Comparison of ENCODE assay signal across 9 mouse cellular contexts in genomic region chr11:100617480-100617879, GRCm38 (mm10). TPM values are rescaled to one million over a fixed set of nuclear protein-coding genes. Genes with fewer than 3 reads are reported as not detected.
DNase-seq lines count a peak whose midpoint lies in the region; ATAC-seq and TF ChIP-seq lines count a peak whose summit lies in the region.
"Had no signal": no experiment of that assay in that cellular context is flagged by ENCODE, and none has a peak within 500 bp of the region (broad histone marks: within the 10 kb centered on the region; RNA-seq: fewer than 3 reads in every experiment).

No protein-coding gene starts in this region.

- WGBS in midbrain, embryonic 12.5 days: 88% methylated on average over 4 of the region's 4 CpGs
- 92% methylated on average over 4 of the region's 4 CpGs for WGBS in midbrain, embryonic 11.5 days
- WGBS in limb, embryonic 12.5 days: 85% methylated on average over 4 of the region's 4 CpGs
- 45% methylated on average over 4 of the region's 4 CpGs for WGBS in stomach, postnatal 0 days

- H3K4me1 ChIP-seq in midbrain, embryonic 12.5 days: peaks cover 20% of the 10 kb centered on the region
- H3K4me1 ChIP-seq in midbrain, embryonic 11.5 days (ENCODE audit: control insufficient read depth, insufficient read depth, low read length): peaks cover 14% of the 10 kb centered on the region
- H3K4me1 ChIP-seq in limb, embryonic 12.5 days (replicated peaks): peaks cover 18% of the 10 kb centered on the region
- H3K4me1 ChIP-seq in stomach, postnatal 0 days (replicated peaks; ENCODE audit: control insufficient read depth, insufficient read depth): peaks cover 5% of the 10 kb centered on the region; the same call in 1 of the 2 replicates

- 0 out of 2 replicates have a peak, but pooled peaks cover 5% of the 10 kb centered on the region for H3K36me3 ChIP-seq in midbrain, embryonic 12.5 days
- peaks cover 4% of the 10 kb centered on the region for H3K36me3 ChIP-seq in midbrain, embryonic 11.5 days (ENCODE audit: control insufficient read depth, insufficient read depth, low read length)
- peaks cover 10% of the 10 kb centered on the region for H3K36me3 ChIP-seq in limb, embryonic 12.5 days
- H3K36me3 ChIP-seq in stomach, postnatal 0 days (ENCODE audit: control insufficient read depth, insufficient read depth, low read length): no peaks in the 10 kb centered on the region

- TF ChIP-seq EP300 in stomach, postnatal 0 days (optimal IDR thresholded peaks at IDR 0.05): no peak

- no peak for ATAC-seq in midbrain, embryonic 12.5 days (ENCODE audit: low FRiP score, low read depth)
- no peak for ATAC-seq in midbrain, embryonic 11.5 days (ENCODE audit: low FRiP score)
- ATAC-seq in limb, embryonic 12.5 days (ENCODE audit: insufficient number of reproducible peaks, insufficient read depth, low FRiP score, low TSS enrichment, low read depth): no peak
- no peak for ATAC-seq in stomach, postnatal 0 days (ENCODE audit: low FRiP score, low TSS enrichment)

- no peaks in the 10 kb centered on the region for H3K27me3 ChIP-seq in midbrain, embryonic 12.5 days
- no peaks in the 10 kb centered on the region for H3K27me3 ChIP-seq in midbrain, embryonic 11.5 days (ENCODE audit: control insufficient read depth, insufficient read depth, low read length)
- no peaks in the 10 kb centered on the region for H3K27me3 ChIP-seq in limb, embryonic 12.5 days
- H3K27me3 ChIP-seq in stomach, postnatal 0 days (ENCODE audit: control insufficient read depth, insufficient read depth, low read length): no peaks in the 10 kb centered on the region

- H3K27ac ChIP-seq in gastrocnemius, adult 2 months: no peak overlapping the region
- H3K27ac ChIP-seq in midbrain, embryonic 12.5 days (replicated peaks): no peak overlapping the region
- no peak overlapping the region for H3K27ac ChIP-seq in midbrain, embryonic 11.5 days (ENCODE audit: low read depth, low read length)
- H3K27ac ChIP-seq in limb, embryonic 12.5 days: no peak overlapping the region
- H3K27ac ChIP-seq in stomach, postnatal 0 days (replicated peaks): no peak overlapping the region

- H3K4me3 ChIP-seq in gastrocnemius, adult 2 months: peak overlapping the region; percentile 99; the same call in 1 of the 2 replicates
- H3K4me3 ChIP-seq in midbrain, embryonic 12.5 days: 0 out of 2 replicates have a peak overlapping the region, but pooled peaks have one; percentile 73
- no peak overlapping the region for H3K4me3 ChIP-seq in midbrain, embryonic 11.5 days (ENCODE audit: low read depth, low read length)
- H3K4me3 ChIP-seq in limb, embryonic 12.5 days (replicated peaks): no peak overlapping the region
- H3K4me3 ChIP-seq in stomach, postnatal 0 days (ENCODE audit: low read depth, low read length): no peak overlapping the region

- no peak for DNase-seq in gastrocnemius, adult 2 months
- no peak for DNase-seq in gastrocnemius, postnatal 4 days (ENCODE audit: low spot score in 2 of 2)
- DNase-seq in midbrain, embryonic 11.5 days (ENCODE audit: low spot score, missing footprints): no peak
- no peak for DNase-seq in stomach, postnatal 0 days (ENCODE audit: low spot score)
- no peak for DNase-seq in spleen, postnatal 4 days (ENCODE audit: low spot score in 2 of 2)
- DNase-seq in cerebellum, adult 8-10 months: no peak
- DNase-seq: kidney, adult 18-20 months had no signal

- no peaks in the 10 kb centered on the region for H3K9me3 ChIP-seq in midbrain, embryonic 12.5 days
- no peaks in the 10 kb centered on the region for H3K9me3 ChIP-seq in midbrain, embryonic 11.5 days (ENCODE audit: control insufficient read depth, low read length)
- H3K9me3 ChIP-seq in limb, embryonic 12.5 days: no peaks in the 10 kb centered on the region
- no peaks in the 10 kb centered on the region for H3K9me3 ChIP-seq in stomach, postnatal 0 days (ENCODE audit: control insufficient read depth, low read length)

- H3K4me2 ChIP-seq in midbrain, embryonic 12.5 days (replicated peaks): peak overlapping the region; percentile 88
- no peak overlapping the region for H3K4me2 ChIP-seq in midbrain, embryonic 11.5 days
- H3K4me2 ChIP-seq in limb, embryonic 12.5 days: peak overlapping the region; percentile 86
- H3K4me2 ChIP-seq in stomach, postnatal 0 days (replicated peaks; ENCODE audit: low read depth): peak overlapping the region; percentile 67; the same call in 1 of the 2 replicates

- intact Hi-C loops in gastrocnemius, adult 2 months (cut with DNase I): no loop called here

- H3K9ac ChIP-seq in midbrain, embryonic 12.5 days (replicated peaks): no peak overlapping the region
- H3K9ac ChIP-seq in midbrain, embryonic 11.5 days (ENCODE audit: low read length): no peak overlapping the region
- no peak overlapping the region for H3K9ac ChIP-seq in limb, embryonic 12.5 days (replicated peaks)
- no peak overlapping the region for H3K9ac ChIP-seq in stomach, postnatal 0 days (ENCODE audit: low read length)

- no peak for TF ChIP-seq CTCF in gastrocnemius, adult 2 months (IDR thresholded peaks at IDR 0.05)
- TF ChIP-seq CTCF in stomach, postnatal 0 days (IDR thresholded peaks at IDR 0.05; ENCODE audit: low read depth): no peak

RNA-seq across cellular contexts. Expression of gene Nkiras2, which starts 1.6 kb away (rescaled TPM):
- total RNA-seq in gastrocnemius, adult 2 months (2021): 10 to 100 TPM; 15.3 to 21.9 TPM
- total RNA-seq in gastrocnemius, postnatal 4 days (2021): 10 to 100 TPM; 42.5 to 43.7 TPM
- polyA plus RNA-seq in midbrain, embryonic 12.5 days (2016; fragmentation: Nextera tagmentation; extraction: Ambion mirVana): 101 and 103 TPM in 2 replicates
- polyA plus RNA-seq in midbrain, embryonic 11.5 days (2014; fragmentation: Nextera tagmentation; extraction: Ambion mirVana): 96.4 and 110 TPM in 2 replicates
- polyA plus RNA-seq in limb, embryonic 12.5 days (2016; fragmentation: Nextera tagmentation; extraction: Ambion mirVana): 79.9 and 80.4 TPM in 2 replicates
- polyA plus RNA-seq in stomach, postnatal 0 days (2015; fragmentation: Nextera tagmentation; extraction: Ambion mirVana): 59.0 and 63.1 TPM in 2 replicates

RNA-seq across cellular contexts. Expression of gene Dnajc7, which starts 2.5 kb away (rescaled TPM):
- 100 to 1,000 TPM; 116 TPM for total RNA-seq in gastrocnemius, adult 2 months (2021)
- total RNA-seq in gastrocnemius, postnatal 4 days (2021): 100 to 1,000 TPM; 192 to 239 TPM
- polyA plus RNA-seq in midbrain, embryonic 12.5 days (2016; fragmentation: Nextera tagmentation; extraction: Ambion mirVana): 310 and 329 TPM in 2 replicates
- polyA plus RNA-seq in midbrain, embryonic 11.5 days (2014; fragmentation: Nextera tagmentation; extraction: Ambion mirVana): 96.1 TPM in 2 replicates
- polyA plus RNA-seq in limb, embryonic 12.5 days (2016; fragmentation: Nextera tagmentation; extraction: Ambion mirVana): 282 and 288 TPM in 2 replicates
- polyA plus RNA-seq in stomach, postnatal 0 days (2015; fragmentation: Nextera tagmentation; extraction: Ambion mirVana): 91.9 and 96.1 TPM in 2 replicates

RNA-seq across cellular contexts. Expression of gene Cnp, which starts 42.8 kb away (rescaled TPM):
- 1 to 10 TPM; 3.2 to 4.4 TPM for total RNA-seq in gastrocnemius, adult 2 months (2021)
- total RNA-seq in gastrocnemius, postnatal 4 days (2021): 10 to 100 TPM; 33.3 to 38.3 TPM
- polyA plus RNA-seq in midbrain, embryonic 12.5 days (2016; fragmentation: Nextera tagmentation; extraction: Ambion mirVana): 19.7 and 20.4 TPM in 2 replicates
- polyA plus RNA-seq in midbrain, embryonic 11.5 days (2014; fragmentation: Nextera tagmentation; extraction: Ambion mirVana): 15.7 and 16.9 TPM in 2 replicates
- polyA plus RNA-seq in limb, embryonic 12.5 days (2016; fragmentation: Nextera tagmentation; extraction: Ambion mirVana): 32.3 and 34.5 TPM in 2 replicates
- polyA plus RNA-seq in stomach, postnatal 0 days (2015; fragmentation: Nextera tagmentation; extraction: Ambion mirVana): 23.5 and 25.7 TPM in 2 replicates

Comparison
In these comparisons a context has a peak if more than half of its experiments do, and no peak if none do; other contexts are left out.
1. H3K4me3 ChIP-seq: peak in gastrocnemius, adult 2 months (single experiment) and midbrain, embryonic 12.5 days (single experiment); none in midbrain, embryonic 11.5 days (single experiment), limb, embryonic 12.5 days (single experiment) and stomach, postnatal 0 days (single experiment).